Mouse (Mus musculus) thymus, adult 2 months (tissue): ENCODE results near the gene Cdk7.

Experiments
- CTCF ChIP-seq: fragments of 200-500 bp; IDR thresholded peaks from 2 replicates; pipeline ENCODE4 v1.5.1; 2012; ENCODE audit warnings: mild to moderate bottlenecking, control low read depth, low read length, moderate library complexity, borderline replicate concordance; ENCODE audit not compliant: control insufficient read depth, poor library complexity, insufficient read depth; ENCODE audit errors: extremely low read depth
- POLR2A ChIP-seq: fragments of 200-500 bp; IDR thresholded peaks from 2 replicates; pipeline ENCODE4 v1.6.1; 2012; ENCODE audit warnings: mild to moderate bottlenecking, low read length, control low read depth, moderate library complexity; ENCODE audit not compliant: control insufficient read depth, poor library complexity, insufficient read depth; ENCODE audit errors: extremely low read depth

DNA sequence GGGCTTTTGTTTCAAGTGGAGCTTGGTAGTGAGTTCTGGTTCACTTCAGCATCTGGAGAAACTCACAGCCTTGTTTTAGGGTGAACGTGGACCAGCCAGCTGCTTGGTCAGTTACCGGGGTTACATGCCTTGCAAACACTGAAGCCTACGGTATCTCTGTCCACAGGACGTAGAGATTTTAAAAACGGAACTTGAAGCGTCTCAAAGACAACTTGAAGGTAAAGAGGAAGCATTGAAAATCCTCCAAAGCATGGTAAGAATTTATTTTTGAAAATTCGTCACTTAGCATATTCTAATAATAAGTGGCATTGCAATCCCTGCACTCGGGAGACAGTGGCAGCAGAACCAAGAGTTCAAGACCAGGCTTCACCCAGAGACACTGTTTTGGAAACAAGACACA, 49.1 kb downstream of the Cdk7 start:
- no peak for TF ChIP-seq POLR2A
- no peak for TF ChIP-seq CTCF
